Mouse (Mus musculus): Measurements from ENCODE around the gene Ltb4r2. TPM values are rescaled to one million over a fixed set of nuclear protein-coding genes. Genes with fewer than 3 reads are reported as not detected.

Gene Ltb4r2
- polyA plus RNA-seq, 1 experiment from 2014 or later: 0.68 TPM

- Histone ChIP-seq H3K4me3 (replicated peaks; ENCODE audit: low read depth, low read length) (no peak overlapping the region), H3K4me2 (ENCODE audit: low read length) (no peak overlapping the region), H3K36me3 (ENCODE audit: insufficient read depth, low read length) (no peaks in the 10 kb centered on the region), H3K27me3 (ENCODE audit: insufficient read depth, low read length) (0 out of 2 replicates have a peak, but pooled peaks cover 4% of the 10 kb centered on the region), H3K27ac (no peak overlapping the region), H3K4me1 (replicated peaks; ENCODE audit: insufficient read depth, low read length) (0 out of 2 replicates have a peak, but pooled peaks cover 4% of the 10 kb centered on the region), H3K9me3 (replicated peaks; ENCODE audit: low read length) (no peaks in the 10 kb centered on the region), H3K9ac (ENCODE audit: low read depth, low read length) (no peak overlapping the region)
- WGBS: 82% methylated on average over 16 of the region's 16 CpGs
- ATAC-seq (replicated peaks; ENCODE audit: low FRiP score, low read depth) (no peak), DNase-seq (ENCODE audit: low spot score) (no peak)
- no peak for TF ChIP-seq CTCF (IDR thresholded peaks at IDR 0.05; ENCODE audit: low read depth)
Measured at GRCm38 (mm10) chr14:55769087-55769703, 8.0 kb downstream of the Ltb4r2 start.

GRCm38 (mm10) chr14:55776711-55777110 is 15.5 kb downstream of the Ltb4r2 start:
- WGBS: 63% methylated on average over 7 of the region's 7 CpGs
- DNase-seq (ENCODE audit: low spot score): no peak
- no peak for TF ChIP-seq CTCF (IDR thresholded peaks at IDR 0.05; ENCODE audit: low read depth)
- no peaks in the 10 kb centered on the region for H3K27me3 ChIP-seq (ENCODE audit: insufficient read depth, low read length)
- H3K9me3 ChIP-seq (replicated peaks; ENCODE audit: low read length): no peaks in the 10 kb centered on the region
- H3K4me3 ChIP-seq (replicated peaks; ENCODE audit: low read depth, low read length): no peak overlapping the region
- no peak overlapping the region for H3K9ac ChIP-seq (ENCODE audit: low read depth, low read length)
- H3K4me1 ChIP-seq (replicated peaks; ENCODE audit: insufficient read depth, low read length): no peaks in the 10 kb centered on the region; the same call in 1 of the 2 replicates
- no peak overlapping the region for H3K4me2 ChIP-seq (ENCODE audit: low read length)
- H3K27ac ChIP-seq: no peak overlapping the region
- ATAC-seq (replicated peaks; ENCODE audit: low FRiP score, low read depth): no peak
- H3K36me3 ChIP-seq (ENCODE audit: insufficient read depth, low read length): no peaks in the 10 kb centered on the region

GRCm38 (mm10) chr14:55777176-55777575 is 15.9 kb downstream of the Ltb4r2 start:
- no peak overlapping the region for H3K27ac ChIP-seq
- ATAC-seq (replicated peaks; ENCODE audit: low FRiP score, low read depth) (no peak), DNase-seq (ENCODE audit: low spot score) (no peak)
- no peak overlapping the region for H3K9ac ChIP-seq (ENCODE audit: low read depth, low read length)
- no peak overlapping the region for H3K4me2 ChIP-seq (ENCODE audit: low read length)
- no peaks in the 10 kb centered on the region for H3K9me3 ChIP-seq (replicated peaks; ENCODE audit: low read length)
- H3K36me3 ChIP-seq (ENCODE audit: insufficient read depth, low read length): no peaks in the 10 kb centered on the region
- TF ChIP-seq CTCF (IDR thresholded peaks at IDR 0.05; ENCODE audit: low read depth): no peak
- no peaks in the 10 kb centered on the region for H3K27me3 ChIP-seq (ENCODE audit: insufficient read depth, low read length)
- H3K4me3 ChIP-seq (replicated peaks; ENCODE audit: low read depth, low read length): no peak overlapping the region
- 32% methylated on average over 3 of the region's 3 CpGs for WGBS
- peaks cover under 1% of the 10 kb centered on the region; the same call in 1 of the 2 replicates for H3K4me1 ChIP-seq (replicated peaks; ENCODE audit: insufficient read depth, low read length)

DNA sequence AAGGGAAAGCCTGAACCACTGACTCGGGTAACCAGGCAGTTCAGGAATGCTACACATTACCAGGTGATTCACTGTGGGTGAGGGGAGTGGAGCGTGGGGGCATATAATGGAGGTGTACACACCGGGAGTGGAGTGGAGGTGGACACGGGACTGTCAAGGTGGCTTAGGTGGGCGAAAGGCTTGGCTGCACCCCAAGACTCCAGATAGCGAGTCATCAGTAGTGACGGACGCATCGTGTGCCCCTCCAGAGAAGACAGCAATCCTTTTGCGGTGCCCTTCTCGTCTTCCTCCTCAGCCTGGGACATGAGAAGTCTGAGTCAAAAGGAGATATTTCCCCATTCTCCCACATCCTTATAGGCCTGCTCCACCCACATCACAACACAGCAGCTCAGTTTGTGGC is 16.6 kb downstream of the Ltb4r2 start:
- Histone ChIP-seq H3K36me3 (ENCODE audit: insufficient read depth, low read length) (no peaks in the 10 kb centered on the region), H3K27me3 (ENCODE audit: insufficient read depth, low read length) (no peaks in the 10 kb centered on the region), H3K4me2 (ENCODE audit: low read length) (no peak overlapping the region), H3K9ac (ENCODE audit: low read depth, low read length) (no peak overlapping the region), H3K9me3 (replicated peaks; ENCODE audit: low read length) (no peaks in the 10 kb centered on the region), H3K4me1 (replicated peaks; ENCODE audit: insufficient read depth, low read length) (peaks cover 7% of the 10 kb centered on the region), H3K4me3 (replicated peaks; ENCODE audit: low read depth, low read length) (no peak overlapping the region), H3K27ac (no peak overlapping the region)
- no peak for DNase-seq (ENCODE audit: low spot score)
- 84% methylated on average over 11 of the region's 11 CpGs for WGBS
- no peak for TF ChIP-seq CTCF (IDR thresholded peaks at IDR 0.05; ENCODE audit: low read depth)
- no peak for ATAC-seq (replicated peaks; ENCODE audit: low FRiP score, low read depth)

- DNase-seq (ENCODE audit: low spot score) (no peak), ATAC-seq (replicated peaks; ENCODE audit: low FRiP score, low read depth) (no peak)
- H3K9ac ChIP-seq (ENCODE audit: low read depth, low read length): no peak overlapping the region
- no peaks in the 10 kb centered on the region for H3K9me3 ChIP-seq (replicated peaks; ENCODE audit: low read length)
- no peak for TF ChIP-seq CTCF (IDR thresholded peaks at IDR 0.05; ENCODE audit: low read depth)
- no peaks in the 10 kb centered on the region for H3K36me3 ChIP-seq (ENCODE audit: insufficient read depth, low read length)
- no peak overlapping the region for H3K27ac ChIP-seq
- H3K4me1 ChIP-seq (replicated peaks; ENCODE audit: insufficient read depth, low read length): peaks cover 7% of the 10 kb centered on the region
- WGBS: 86% methylated on average over 15 of the region's 15 CpGs
- no peak overlapping the region for H3K4me2 ChIP-seq (ENCODE audit: low read length)
- no peaks in the 10 kb centered on the region for H3K27me3 ChIP-seq (ENCODE audit: insufficient read depth, low read length)
- H3K4me3 ChIP-seq (replicated peaks; ENCODE audit: low read depth, low read length): no peak overlapping the region
Measured at GRCm38 (mm10) chr14:55778686-55779085, 17.5 kb downstream of the Ltb4r2 start.

DNA sequence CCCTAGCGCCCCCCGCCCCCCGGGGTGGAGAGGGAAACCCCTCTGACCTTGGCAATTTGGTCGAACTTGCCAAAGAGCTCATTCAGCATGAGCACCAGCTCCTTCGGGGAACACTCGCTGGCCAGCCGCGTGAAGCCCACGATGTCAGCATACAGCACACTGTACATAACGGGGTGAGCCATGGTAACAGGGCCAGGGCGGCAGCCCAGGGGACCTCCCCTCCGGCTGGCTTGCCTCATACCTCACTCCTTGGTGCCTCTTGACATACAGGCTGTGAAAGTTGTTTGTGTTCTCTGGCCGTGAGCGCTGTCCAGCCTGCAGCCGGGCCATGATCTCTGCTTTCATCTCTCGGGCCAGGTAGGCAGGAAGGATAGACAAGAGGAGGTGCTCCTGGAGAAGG is 18.4 kb downstream of the Ltb4r2 start:
- DNase-seq (ENCODE audit: low spot score) (no peak), ATAC-seq (replicated peaks; ENCODE audit: low FRiP score, low read depth) (no peak)
- Histone ChIP-seq H3K36me3 (ENCODE audit: insufficient read depth, low read length) (no peaks in the 10 kb centered on the region), H3K4me1 (replicated peaks; ENCODE audit: insufficient read depth, low read length) (peaks cover 7% of the 10 kb centered on the region), H3K9ac (ENCODE audit: low read depth, low read length) (no peak overlapping the region), H3K4me3 (replicated peaks; ENCODE audit: low read depth, low read length) (no peak overlapping the region), H3K9me3 (replicated peaks; ENCODE audit: low read length) (no peaks in the 10 kb centered on the region), H3K27me3 (ENCODE audit: insufficient read depth, low read length) (no peaks in the 10 kb centered on the region), H3K4me2 (ENCODE audit: low read length) (no peak overlapping the region), H3K27ac (no peak overlapping the region)
- TF ChIP-seq CTCF (IDR thresholded peaks at IDR 0.05; ENCODE audit: low read depth): no peak
- 60% methylated on average over 16 of the region's 16 CpGs for WGBS

GRCm38 (mm10) chr14:55780736-55781135 is 19.5 kb downstream of the Ltb4r2 start:
- no peak for TF ChIP-seq CTCF (IDR thresholded peaks at IDR 0.05; ENCODE audit: low read depth)
- Histone ChIP-seq H3K36me3 (ENCODE audit: insufficient read depth, low read length) (no peaks in the 10 kb centered on the region), H3K4me3 (replicated peaks; ENCODE audit: low read depth, low read length) (no peak overlapping the region), H3K27me3 (ENCODE audit: insufficient read depth, low read length) (no peaks in the 10 kb centered on the region), H3K4me1 (replicated peaks; ENCODE audit: insufficient read depth, low read length) (peaks cover 7% of the 10 kb centered on the region), H3K9ac (ENCODE audit: low read depth, low read length) (no peak overlapping the region), H3K9me3 (replicated peaks; ENCODE audit: low read length) (no peaks in the 10 kb centered on the region), H3K4me2 (ENCODE audit: low read length) (no peak overlapping the region), H3K27ac (no peak overlapping the region)
- WGBS: 84% methylated on average over 11 of the region's 11 CpGs
- ATAC-seq (replicated peaks; ENCODE audit: low FRiP score, low read depth) (no peak), DNase-seq (ENCODE audit: low spot score) (no peak)

All from kidney, postnatal 0 days (tissue).